Mouse (Mus musculus) ovary, adult 10 weeks (tissue): ENCODE data around the gene Pi16. TPM values are rescaled to one million over a fixed set of nuclear protein-coding genes. Genes with fewer than 3 reads are reported as not detected.

ENCODE experiments used
- polyA plus RNA-seq: library from polyadenylated mRNA; stranded (reverse); fragments of 350-450 nt; fragmentation: Illumina TruSeq; extraction: RNeasy Lipid Tissue Mini Kit (QIAGEN cat#74804); gene quantifications from one replicate; pipeline ENCODE4 v1.2.3, GENCODE M21; 2014

Gene Pi16
- polyA plus RNA-seq: not detected

GRCm38 (mm10) chr17:29317380-29317779, at the start of gene Pi16:
Gene Pi16 (plus strand): TSS chr17:29317680.

GRCm38 (mm10) chr17:29268682-29269348, 48.7 kb upstream of the Pi16 start, which contains the start of gene BC004004:
Gene BC004004 (plus strand): TSS chr17:29268788.

GRCm38 (mm10) chr17:29347645-29348256, 30.3 kb downstream of the Pi16 start, which contains the start of gene Mtch1:
Gene Mtch1 (minus strand): TSS chr17:29347934.

GRCm38 (mm10) chr17:29360761-29361221, 43.3 kb downstream of the Pi16 start, which contains the start of gene Fgd2:
Gene Fgd2 (plus strand): TSS chr17:29360914.

Other genes starting within 250 kb of the Pi16 start
- 14.2 TPM for gene Cdkn1a, start 226.7 kb upstream of the Pi16 start, polyA plus RNA-seq
- gene Rab44, start 203.5 kb upstream of the Pi16 start, polyA plus RNA-seq: not detected
- not detected for gene Cpne5, start 79.5 kb upstream of the Pi16 start, polyA plus RNA-seq
- gene Ppil1, start 53.5 kb upstream of the Pi16 start, polyA plus RNA-seq: 15.3 TPM
- 60.0 TPM for gene BC004004, start 48.9 kb upstream of the Pi16 start, polyA plus RNA-seq
- 5.7 TPM for gene Mtch1, start 30.3 kb downstream of the Pi16 start, polyA plus RNA-seq
- gene Fgd2, start 43.2 kb downstream of the Pi16 start, polyA plus RNA-seq: not detected
- 17.8 TPM for gene Pim1, start 173.1 kb downstream of the Pi16 start, polyA plus RNA-seq
- gene Gm17657, start 232.0 kb downstream of the Pi16 start, polyA plus RNA-seq: not detected
- gene Tbc1d22b, start 232.1 kb downstream of the Pi16 start, polyA plus RNA-seq: 3.6 TPM
- not detected for gene Tmem217, start 234.7 kb downstream of the Pi16 start, polyA plus RNA-seq